Mouse (Mus musculus) lung, embryonic 15.5 days (tissue): ENCODE measurements around the gene Lingo3. TPM values are rescaled to one million over a fixed set of nuclear protein-coding genes. Genes with fewer than 3 reads are reported as not detected.
"Not testable (repeated sequence)": the region's sequence is repeated elsewhere in the genome, so short reads cannot be mapped to it uniquely, and the experiment has no call there.

Experiments
- ATAC-seq: fragments of 200-750 bp; cut with Nextera tagmentation; 2 replicates; pipeline ENCODE4 v1.8.0; 2017; ENCODE audit warnings: moderate number of reproducible peaks, borderline replicate concordance; ENCODE audit not compliant: low FRiP score, low TSS enrichment; ENCODE audit errors: extremely low read depth
- H3K27ac ChIP-seq: fragments of 300-500 bp; sonication (generic); 2 replicates; pipeline ENCODE4 v1.5.1; 2015; ENCODE audit warnings: moderate library complexity, mild to moderate bottlenecking, inconsistent platforms
- H3K27me3 ChIP-seq: fragments of 300-500 bp; sonication (generic); 2 replicates; pipeline ENCODE4 v1.6.1; 2015; ENCODE audit warnings: inconsistent platforms
- H3K36me3 ChIP-seq: fragments of 300-500 bp; sonication (generic); 2 replicates; pipeline ENCODE4 v1.6.1; 2015; ENCODE audit warnings: inconsistent platforms
- H3K4me1 ChIP-seq: fragments of 300-500 bp; sonication (generic); 2 replicates; pipeline ENCODE4 v1.6.1; 2015; ENCODE audit warnings: inconsistent platforms
- H3K4me2 ChIP-seq: fragments of 300-500 bp; sonication (generic); 2 replicates; pipeline ENCODE4 v1.6.1; 2015; ENCODE audit warnings: inconsistent platforms, mild to moderate bottlenecking, moderate library complexity
- H3K4me3 ChIP-seq: fragments of 300-500 bp; sonication (generic); 2 replicates; pipeline ENCODE4 v1.5.1; 2015; ENCODE audit warnings: mild to moderate bottlenecking, inconsistent platforms
- H3K9ac ChIP-seq: fragments of 300-500 bp; sonication (generic); 2 replicates; pipeline ENCODE4 v1.6.1; 2015; ENCODE audit warnings: inconsistent platforms
- H3K9me3 ChIP-seq: fragments of 300-500 bp; sonication (generic); 2 replicates; pipeline ENCODE4 v1.6.1; 2016; ENCODE audit warnings: inconsistent platforms
- WGBS: fragments of 180-500 bp; shearing (Covaris S2); methylation state at CpG from one replicate; pipeline ENCODE4 v1.1.7; 2015; 5-methylcytosine and 5-hydroxymethylcytosine counted together
- polyA plus RNA-seq: library from polyadenylated mRNA; unstranded; fragments of >200 nt; fragmentation: Nextera tagmentation; extraction: Ambion mirVana; gene quantifications from 2 replicates; pipeline ENCODE4 v1.2.1, GENCODE M21; 2015

Gene Lingo3
- polyA plus RNA-seq, 1 experiment from 2014 or later = 0.05 TPM

DNA sequence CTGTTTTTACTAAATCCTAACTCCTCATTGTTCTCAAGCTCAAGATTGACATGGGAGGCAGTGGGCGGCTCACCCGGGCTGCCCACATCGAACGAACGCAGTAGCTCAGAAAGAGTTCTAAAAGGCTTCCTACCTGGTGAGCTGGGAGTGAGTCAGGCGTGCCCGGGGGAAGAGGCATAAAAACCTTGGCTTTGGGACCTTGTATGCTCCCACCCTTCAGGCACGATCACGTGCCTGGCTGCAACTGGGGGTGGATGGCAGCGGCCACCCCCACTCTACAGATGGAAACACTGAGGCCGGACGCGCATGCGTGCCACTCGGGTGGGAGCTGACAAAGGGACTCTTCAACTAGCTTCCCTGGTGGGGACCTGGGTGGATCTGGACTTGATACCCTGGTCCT is 1.5 kb downstream of the Lingo3 start:
- Histone ChIP-seq H3K4me3 (no peak overlapping the region), H3K27me3 (peaks cover 68% of the 10 kb centered on the region), H3K9ac (no peak overlapping the region), H3K9me3 (no peaks in the 10 kb centered on the region), H3K27ac (no peak overlapping the region), H3K36me3 (no peaks in the 10 kb centered on the region), H3K4me2 (no peak overlapping the region), H3K4me1 (peaks cover 10% of the 10 kb centered on the region)
- no peak for ATAC-seq
- 74% methylated on average over 15 of the region's 15 CpGs for WGBS

DNA sequence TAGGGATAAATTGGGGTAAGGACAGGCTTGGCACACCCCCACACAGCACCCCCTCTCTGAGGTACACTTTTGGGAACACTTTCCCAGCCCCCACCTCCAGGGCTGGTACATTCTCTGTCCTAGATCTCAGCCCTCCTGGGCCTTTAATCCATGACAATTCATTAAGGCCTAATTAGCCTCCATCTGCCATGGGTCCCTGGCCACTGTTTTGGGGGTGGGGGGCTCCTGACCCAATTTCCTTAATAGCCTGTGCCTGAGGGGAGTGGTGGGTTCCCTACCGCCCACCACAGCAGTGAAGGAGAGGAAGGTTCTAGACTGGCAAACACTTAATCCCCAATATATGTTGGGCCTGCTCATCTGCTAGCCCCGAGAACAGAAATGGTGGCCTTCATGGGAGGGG is 2.2 kb downstream of the Lingo3 start:
- WGBS = 80% methylated on average over 2 of the region's 2 CpGs
- H3K36me3 ChIP-seq = no peaks in the 10 kb centered on the region
- no peak overlapping the region for H3K4me2 ChIP-seq
- H3K9me3 ChIP-seq = no peaks in the 10 kb centered on the region
- peaks cover 10% of the 10 kb centered on the region for H3K4me1 ChIP-seq
- H3K27me3 ChIP-seq = peaks cover 74% of the 10 kb centered on the region
- H3K4me3 ChIP-seq = no peak overlapping the region
- H3K27ac ChIP-seq = no peak overlapping the region
- H3K9ac ChIP-seq = no peak overlapping the region
- ATAC-seq = no peak

DNA sequence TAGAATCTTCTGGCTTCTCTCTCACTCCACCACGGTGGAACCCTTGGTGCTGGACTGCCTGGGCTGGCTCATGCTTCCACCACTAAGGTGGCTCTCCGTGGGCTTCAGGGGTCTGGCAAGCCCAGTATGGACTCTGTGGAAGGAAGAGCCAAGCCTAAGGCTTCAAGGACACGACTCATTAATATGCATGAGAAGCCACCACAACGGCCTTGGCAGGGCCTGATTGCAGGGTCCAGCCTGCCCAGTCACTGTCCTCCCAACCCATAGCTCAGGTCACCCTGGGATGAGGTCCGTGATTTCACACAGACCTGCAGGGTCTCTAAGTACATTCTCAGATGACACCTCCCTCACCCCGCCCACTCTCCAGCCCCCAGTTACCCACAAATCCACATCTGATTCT is 4.0 kb downstream of the Lingo3 start:
- H3K4me3 ChIP-seq = no peak overlapping the region
- H3K36me3 ChIP-seq = no peaks in the 10 kb centered on the region
- peaks cover 10% of the 10 kb centered on the region for H3K4me1 ChIP-seq
- H3K27me3 ChIP-seq = peaks cover 76% of the 10 kb centered on the region
- no peak for ATAC-seq
- WGBS = 59% methylated on average over 6 of the region's 6 CpGs
- H3K27ac ChIP-seq = no peak overlapping the region
- no peaks in the 10 kb centered on the region for H3K9me3 ChIP-seq
- no peak overlapping the region for H3K4me2 ChIP-seq
- no peak overlapping the region for H3K9ac ChIP-seq

- H3K9ac ChIP-seq = no peak overlapping the region
- H3K27ac ChIP-seq = no peak overlapping the region
- no peak overlapping the region for H3K4me3 ChIP-seq
- H3K4me2 ChIP-seq = no peak overlapping the region
- peaks cover 2% of the 10 kb centered on the region for H3K4me1 ChIP-seq
- WGBS = 37% methylated on average over 2 of the region's 2 CpGs
- H3K9me3 ChIP-seq = no peaks in the 10 kb centered on the region
- no peaks in the 10 kb centered on the region for H3K36me3 ChIP-seq
- H3K27me3 ChIP-seq = peaks cover 76% of the 10 kb centered on the region
- ATAC-seq = no peak
Measured at GRCm38 (mm10) chr10:80838346-80838912, 5.4 kb downstream of the Lingo3 start.

DNA sequence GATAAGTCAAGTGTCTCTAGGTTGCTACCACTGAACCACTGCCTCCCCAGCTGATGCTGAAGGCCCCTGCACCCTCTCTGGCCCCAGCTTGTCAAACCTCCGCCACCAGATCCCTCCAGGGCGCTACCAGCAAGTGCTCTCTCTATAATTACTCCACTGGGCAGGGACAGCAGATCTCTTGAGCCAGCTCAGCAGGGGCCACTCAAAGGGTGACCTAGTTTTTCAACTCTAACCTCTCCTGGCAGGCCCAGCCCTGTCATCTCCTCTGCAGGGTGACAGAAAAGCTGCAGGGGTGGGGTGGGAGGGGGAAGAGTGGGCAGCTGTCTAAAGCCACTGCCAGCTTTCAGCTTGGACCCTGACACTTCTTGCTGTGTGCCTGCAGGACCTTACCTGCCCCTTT is 6.0 kb downstream of the Lingo3 start:
- no peaks in the 10 kb centered on the region for H3K36me3 ChIP-seq
- WGBS = 8% methylated on average over 2 of the region's 2 CpGs
- peaks cover 76% of the 10 kb centered on the region for H3K27me3 ChIP-seq
- no peak overlapping the region for H3K4me3 ChIP-seq
- no peak overlapping the region for H3K4me2 ChIP-seq
- H3K9ac ChIP-seq = no peak overlapping the region
- H3K4me1 ChIP-seq = no peaks in the 10 kb centered on the region
- H3K9me3 ChIP-seq = no peaks in the 10 kb centered on the region
- no peak overlapping the region for H3K27ac ChIP-seq
- no peak for ATAC-seq

DNA sequence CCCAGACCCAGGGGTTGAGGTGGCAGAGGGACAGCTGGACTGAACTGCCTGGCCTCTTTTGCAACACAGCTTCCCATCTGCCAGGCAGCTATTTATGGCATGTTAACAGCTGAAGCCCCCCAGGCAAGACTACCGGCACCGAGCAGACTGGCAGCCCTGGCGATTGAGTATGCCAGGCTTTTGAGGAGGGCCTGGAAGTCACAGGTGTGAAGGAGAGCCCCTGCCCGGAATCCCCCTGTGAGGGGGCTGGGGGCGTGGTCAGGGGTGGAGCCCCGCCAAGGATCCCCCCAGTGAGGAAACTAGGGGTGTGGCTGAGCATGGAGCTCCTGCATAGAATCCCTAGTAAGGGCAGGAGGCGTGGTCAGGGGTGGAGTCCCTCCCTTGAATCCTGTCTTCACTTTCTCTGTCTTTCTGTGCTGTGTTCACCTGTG is 6.9 kb downstream of the Lingo3 start:
- no peak overlapping the region for H3K9ac ChIP-seq
- ATAC-seq = no peak
- no peaks in the 10 kb centered on the region for H3K36me3 ChIP-seq
- H3K4me3 ChIP-seq = no peak overlapping the region
- H3K4me1 ChIP-seq = no peaks in the 10 kb centered on the region
- H3K4me2 ChIP-seq = no peak overlapping the region
- 46% methylated on average over 7 of the region's 7 CpGs for WGBS
- no peaks in the 10 kb centered on the region for H3K9me3 ChIP-seq
- H3K27me3 ChIP-seq = peaks cover 68% of the 10 kb centered on the region
- no peak overlapping the region for H3K27ac ChIP-seq

DNA sequence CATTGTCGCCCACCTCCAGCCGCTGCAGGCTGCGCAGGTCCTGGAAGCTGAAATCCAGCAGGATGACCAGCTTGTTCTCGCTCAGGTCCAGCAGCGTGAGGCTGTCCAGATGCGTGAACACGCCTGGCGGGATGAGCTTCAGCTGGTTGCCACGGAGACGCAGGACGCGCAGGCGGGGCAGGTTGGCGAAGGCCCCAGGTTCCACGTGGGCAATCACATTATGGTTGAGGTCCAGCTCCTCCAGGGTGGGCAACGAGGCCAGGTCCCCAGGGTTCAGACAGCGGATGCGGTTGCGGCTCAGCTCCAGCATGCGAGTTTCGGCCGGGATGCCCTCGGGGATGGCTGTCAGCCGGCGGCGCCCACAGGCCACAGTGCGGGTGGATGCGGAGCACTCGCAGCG is 8.2 kb downstream of the Lingo3 start:
- no peak overlapping the region for H3K9ac ChIP-seq
- no peak for ATAC-seq
- peaks cover 1% of the 10 kb centered on the region; the same call in 1 of the 2 replicates for H3K36me3 ChIP-seq
- no peak overlapping the region for H3K4me2 ChIP-seq
- H3K4me3 ChIP-seq = 0 out of 2 replicates have a peak overlapping the region, but pooled peaks have one; percentile 2
- WGBS = 51% methylated on average over 30 of the region's 30 CpGs
- H3K9me3 ChIP-seq = no peaks in the 10 kb centered on the region
- H3K27ac ChIP-seq = no peak overlapping the region
- H3K27me3 ChIP-seq = peaks cover 61% of the 10 kb centered on the region
- peaks cover 8% of the 10 kb centered on the region for H3K4me1 ChIP-seq

- Histone ChIP-seq H3K9me3 (no peaks in the 10 kb centered on the region), H3K36me3 (peaks cover 17% of the 10 kb centered on the region), H3K27me3 (peaks cover 50% of the 10 kb centered on the region), H3K27ac (no peak overlapping the region), H3K4me2 (no peak overlapping the region), H3K4me3 (no peak overlapping the region), H3K9ac (no peak overlapping the region), H3K4me1 (peaks cover 25% of the 10 kb centered on the region)
- WGBS = 61% methylated on average over 7 of the region's 7 CpGs
- no peak for ATAC-seq
Measured at GRCm38 (mm10) chr10:80832818-80833217, 11.0 kb downstream of the Lingo3 start.

- H3K4me3 ChIP-seq = no peak overlapping the region
- 3% methylated on average over 9 of the region's 9 CpGs for WGBS
- no peak overlapping the region for H3K4me2 ChIP-seq
- H3K9me3 ChIP-seq = no peaks in the 10 kb centered on the region
- peaks cover 34% of the 10 kb centered on the region for H3K27me3 ChIP-seq
- no peak overlapping the region for H3K9ac ChIP-seq
- no peak for ATAC-seq
- peaks cover 27% of the 10 kb centered on the region for H3K4me1 ChIP-seq
- H3K27ac ChIP-seq = no peak overlapping the region
- H3K36me3 ChIP-seq = peaks cover 17% of the 10 kb centered on the region
Measured at GRCm38 (mm10) chr10:80831136-80831535, 12.7 kb downstream of the Lingo3 start.

DNA sequence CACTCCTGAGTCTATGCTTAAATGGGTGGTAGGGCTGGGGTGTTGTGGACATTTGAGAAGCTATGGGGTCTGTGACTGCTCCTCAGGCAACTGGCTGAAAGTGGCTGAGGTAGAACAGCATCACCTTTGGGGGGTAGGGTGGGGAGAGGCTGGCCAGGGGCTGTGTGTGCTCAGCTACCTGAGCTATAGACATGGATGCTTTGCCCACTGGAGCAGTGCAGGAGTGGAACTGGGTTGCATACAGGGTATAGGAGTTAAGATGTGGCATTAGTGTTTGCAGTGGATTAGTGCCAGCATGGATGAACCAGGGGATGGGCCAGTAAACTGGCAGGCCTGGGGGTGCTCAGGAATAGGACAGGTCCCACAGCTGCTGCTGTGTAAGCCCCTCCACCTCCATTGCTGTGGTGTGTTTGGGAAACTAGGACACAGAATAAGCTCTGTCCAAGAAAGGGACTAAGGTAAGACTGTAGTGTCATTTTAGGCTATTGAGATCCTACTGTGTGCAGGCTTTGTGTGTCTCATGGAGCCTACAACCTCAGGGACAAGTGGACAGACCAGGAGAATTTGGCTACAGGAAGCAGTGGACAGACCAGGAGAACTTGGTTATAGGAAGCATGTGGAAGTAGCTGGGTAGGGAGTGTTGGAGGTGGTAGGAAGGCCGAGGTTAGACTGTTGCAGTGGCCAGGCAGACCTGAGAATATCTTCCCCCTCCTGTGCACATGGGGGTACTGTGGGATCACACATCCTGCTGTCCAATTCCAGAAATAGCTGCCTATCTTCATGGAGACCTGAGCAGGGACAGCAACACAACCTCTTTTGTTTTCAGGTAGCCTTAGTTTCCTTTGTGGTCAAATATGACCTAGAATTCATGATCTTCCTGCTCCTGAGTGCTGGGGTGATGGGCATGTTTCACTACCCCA is 14.2 kb downstream of the Lingo3 start:
- Histone ChIP-seq H3K36me3 (peaks cover 17% of the 10 kb centered on the region), H3K27me3 (peaks cover 19% of the 10 kb centered on the region), H3K4me1 (peaks cover 29% of the 10 kb centered on the region), H3K9me3 (no peaks in the 10 kb centered on the region), H3K4me2 (no peak overlapping the region), H3K27ac (no peak overlapping the region), H3K4me3 (no peak overlapping the region), H3K9ac (no peak overlapping the region)
- WGBS = 69% methylated on average over 1 of the region's 1 CpGs
- no peak for ATAC-seq

DNA sequence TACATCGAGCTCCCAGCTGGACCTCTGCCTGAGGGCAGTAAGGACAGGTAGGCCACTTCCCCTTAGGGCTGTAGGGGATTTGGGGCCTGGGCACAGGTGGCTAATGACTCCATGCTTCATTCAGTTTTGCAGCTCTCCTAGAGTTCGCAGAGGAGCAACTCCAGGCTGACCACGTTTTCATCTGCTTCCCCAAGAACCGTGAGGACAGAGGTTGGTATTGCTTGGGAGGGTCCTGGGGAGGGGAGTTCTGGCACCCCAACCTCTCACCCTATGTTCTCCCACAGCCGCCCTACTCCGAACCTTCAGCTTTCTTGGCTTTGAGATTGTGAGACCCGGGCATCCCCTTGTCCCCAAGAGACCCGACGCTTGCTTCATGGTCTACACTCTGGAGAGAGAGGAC is 15.3 kb downstream of the Lingo3 start:
- ATAC-seq, H3K9ac ChIP-seq, H3K27me3 ChIP-seq, H3K27ac ChIP-seq, H3K9me3 ChIP-seq: not testable (repeated sequence)
- H3K4me2 ChIP-seq = peak overlapping the region; percentile 80
- H3K36me3 ChIP-seq = peaks cover 17% of the 10 kb centered on the region
- peak overlapping the region; percentile 77; the same call in 1 of the 2 replicates for H3K4me3 ChIP-seq
- peaks cover 29% of the 10 kb centered on the region for H3K4me1 ChIP-seq
- WGBS = 70% methylated on average over 8 of the region's 9 CpGs

DNA sequence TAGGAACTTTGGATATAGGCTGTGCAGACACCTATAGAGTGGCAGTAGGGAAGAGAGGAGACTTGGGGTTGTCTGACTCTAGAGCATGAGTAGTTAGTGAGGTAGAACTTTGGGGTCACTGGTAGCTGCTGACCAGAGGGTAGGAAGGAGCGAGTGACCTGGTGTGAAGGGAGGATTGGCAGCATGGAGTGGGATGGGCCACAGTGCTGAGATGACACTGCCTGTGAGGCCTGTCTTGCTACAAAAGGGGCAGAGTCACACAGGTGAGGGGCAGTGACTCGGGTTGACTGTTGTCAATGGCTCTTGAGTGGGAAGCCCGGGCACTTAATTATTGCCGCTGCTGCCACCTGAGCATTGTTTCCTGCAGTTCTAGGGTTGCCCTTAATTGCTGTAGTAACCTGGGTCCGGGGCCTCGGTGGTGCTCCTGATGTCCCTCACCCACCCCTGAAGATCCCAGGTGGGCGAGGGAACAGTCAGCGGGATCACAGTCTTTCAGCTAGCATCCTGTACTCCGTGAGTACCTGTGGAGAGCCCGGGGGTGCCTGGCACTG is 15.9 kb downstream of the Lingo3 start:
- WGBS = 61% methylated on average over 10 of the region's 10 CpGs
- Histone ChIP-seq H3K9me3 (no peaks in the 10 kb centered on the region), H3K36me3 (peaks cover 17% of the 10 kb centered on the region), H3K4me1 (peaks cover 29% of the 10 kb centered on the region), H3K27me3 (peaks cover 2% of the 10 kb centered on the region; the same call in 1 of the 2 replicates), H3K9ac (peak overlapping the region; percentile 96), H3K27ac (no peak overlapping the region), H3K4me3 (peak overlapping the region; percentile 77), H3K4me2 (peak overlapping the region; percentile 80)
- ATAC-seq = no peak
